Mouse (Mus musculus): ENCODE measurements around the gene Fgfrl1.

The Fgfrl1 gene

DNA sequence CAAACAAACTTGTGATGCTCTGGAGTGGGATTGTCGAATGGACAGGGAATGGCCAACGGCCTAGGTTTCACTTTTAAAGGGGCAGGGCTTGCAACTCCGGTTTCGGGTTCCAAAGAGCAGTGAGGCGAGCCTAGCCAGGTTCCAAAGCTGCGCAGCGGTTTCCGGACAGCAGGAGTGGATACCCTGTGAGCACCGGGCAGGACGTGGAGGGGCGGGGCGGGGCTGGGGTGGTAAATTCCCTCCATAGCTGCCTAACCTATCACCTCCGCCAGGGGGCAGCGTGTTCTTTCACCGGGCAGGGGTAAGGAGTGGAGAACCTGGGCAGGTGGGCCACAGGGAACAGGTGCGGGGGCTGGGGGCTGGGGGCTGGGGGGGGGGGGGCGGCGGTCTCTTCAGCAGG is at the start of gene Fgfrl1:
Gene Fgfrl1, plus strand, starts transcription at position 112 of the 400 bp plus-strand sequence.
- DNase-seq: peak; percentile 68

DNA sequence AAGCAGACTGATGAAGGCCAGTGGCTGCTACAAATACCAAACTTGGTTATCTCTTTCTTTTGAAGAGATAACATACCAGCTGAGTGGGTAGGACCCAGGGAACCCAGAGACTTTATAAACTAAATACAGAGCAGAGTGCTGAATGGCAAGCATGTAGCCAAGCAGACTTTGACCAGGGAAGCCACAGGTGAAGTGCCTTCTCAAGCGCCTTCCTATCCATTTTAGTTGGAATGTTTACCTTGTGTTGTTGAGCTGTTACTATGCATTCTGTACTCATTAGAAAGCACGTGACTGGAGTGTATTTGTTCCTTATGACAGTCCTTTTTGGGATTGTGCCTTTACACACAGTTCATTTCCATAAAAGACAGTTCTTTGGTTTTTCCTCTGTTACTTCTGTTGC is 48.5 kb upstream of the Fgfrl1 start:
- DNase-seq: no peak

DNA sequence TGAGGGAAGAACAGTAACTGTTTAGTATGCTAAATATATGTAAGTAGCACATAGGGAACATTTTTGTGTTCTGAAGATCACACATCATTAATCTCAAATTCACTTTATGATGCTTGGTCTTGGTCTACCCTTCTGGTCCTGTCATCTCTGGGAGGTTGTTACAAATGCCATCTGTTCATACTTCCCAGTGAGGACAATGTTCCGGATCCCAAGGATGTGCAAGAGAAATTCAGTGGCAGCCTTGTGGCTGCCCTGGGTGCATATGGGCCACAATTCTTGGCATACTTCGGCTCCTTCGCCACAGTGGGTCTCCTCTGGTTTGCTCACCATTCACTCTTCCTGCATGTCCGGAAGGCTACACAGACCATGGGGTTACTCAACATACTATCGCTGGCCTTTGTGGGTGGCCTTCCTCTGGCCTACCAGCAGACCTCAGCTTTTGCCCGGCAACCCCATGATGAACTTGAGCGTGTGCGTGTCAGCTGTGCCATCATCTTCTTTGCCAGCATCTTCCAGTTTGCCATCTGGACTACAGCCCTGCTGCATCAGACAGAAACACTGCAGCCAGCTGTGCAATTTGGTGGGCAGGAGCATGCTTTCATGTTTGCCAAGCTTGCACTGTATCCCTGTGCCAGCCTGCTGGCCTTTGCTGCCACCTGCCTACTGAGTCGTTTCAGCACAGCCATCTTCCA is 46.4 kb upstream of the Fgfrl1 start:
- DNase-seq: no peak

DNA sequence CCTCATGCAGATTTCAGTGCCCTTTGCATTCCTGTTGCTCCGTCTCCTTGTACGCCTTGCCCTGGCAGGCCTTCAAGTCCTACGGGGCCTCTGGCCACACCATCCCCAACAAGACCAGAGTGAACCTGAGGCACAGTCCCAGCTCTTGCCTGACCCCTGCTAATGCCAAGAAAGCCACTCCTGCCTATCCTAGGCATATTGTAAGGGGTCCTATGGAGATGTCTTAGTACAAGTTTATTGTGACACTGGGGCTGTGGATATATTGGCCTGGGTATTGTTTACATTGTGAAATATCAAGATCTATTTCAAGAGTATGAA is 45.9 kb upstream of the Fgfrl1 start:
- no peak for DNase-seq

DNA sequence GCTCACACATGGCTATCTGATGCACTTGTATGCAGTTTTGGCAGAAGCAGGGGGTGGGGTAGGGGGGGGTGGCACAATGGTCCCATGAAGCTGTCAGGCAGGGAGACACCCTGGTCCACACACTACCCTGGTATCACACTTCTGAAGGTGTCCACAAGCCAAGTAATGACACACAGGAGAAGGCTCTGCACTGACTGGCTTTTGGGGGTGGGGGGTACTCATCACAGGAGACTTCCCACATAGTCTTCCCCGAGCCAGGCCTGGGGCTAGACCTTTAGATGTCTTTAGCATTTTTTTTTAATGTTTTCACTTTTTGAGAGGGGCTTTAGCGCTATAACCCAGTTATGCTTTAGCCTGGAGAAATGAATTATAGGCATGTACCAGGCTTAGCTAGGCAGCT is 44.9 kb upstream of the Fgfrl1 start:
- no peak for DNase-seq

DNA sequence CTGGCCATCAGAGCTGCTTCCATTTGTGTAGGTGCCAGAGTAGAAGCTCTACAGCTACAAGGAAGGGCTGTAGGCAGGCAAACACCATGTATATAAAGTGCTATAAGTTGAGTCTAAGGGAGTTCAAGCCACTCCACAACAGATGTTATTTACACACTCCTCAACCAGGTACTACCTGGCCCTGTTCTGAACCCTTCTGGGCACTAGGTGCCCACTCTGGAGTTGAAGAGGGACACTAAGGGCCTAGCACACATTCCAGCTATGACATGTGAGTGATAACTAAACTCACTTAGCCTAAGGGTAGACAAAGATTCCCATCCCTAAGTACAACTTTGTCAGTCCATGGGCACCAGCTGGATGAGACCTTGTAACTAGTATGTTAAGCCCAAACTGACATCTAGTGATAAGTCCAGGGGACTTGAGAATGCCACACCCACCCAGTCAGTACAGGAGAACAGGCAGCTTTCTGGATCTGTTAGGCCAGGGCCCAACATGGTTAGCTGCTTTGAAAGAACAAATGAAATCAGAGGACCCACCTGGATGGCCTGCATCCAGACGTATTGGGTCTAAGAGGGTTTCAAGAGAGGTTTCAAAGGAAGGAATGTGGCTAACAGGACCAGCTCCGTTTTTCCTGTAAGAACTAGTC is 44.2 kb upstream of the Fgfrl1 start:
- no peak for DNase-seq

DNA sequence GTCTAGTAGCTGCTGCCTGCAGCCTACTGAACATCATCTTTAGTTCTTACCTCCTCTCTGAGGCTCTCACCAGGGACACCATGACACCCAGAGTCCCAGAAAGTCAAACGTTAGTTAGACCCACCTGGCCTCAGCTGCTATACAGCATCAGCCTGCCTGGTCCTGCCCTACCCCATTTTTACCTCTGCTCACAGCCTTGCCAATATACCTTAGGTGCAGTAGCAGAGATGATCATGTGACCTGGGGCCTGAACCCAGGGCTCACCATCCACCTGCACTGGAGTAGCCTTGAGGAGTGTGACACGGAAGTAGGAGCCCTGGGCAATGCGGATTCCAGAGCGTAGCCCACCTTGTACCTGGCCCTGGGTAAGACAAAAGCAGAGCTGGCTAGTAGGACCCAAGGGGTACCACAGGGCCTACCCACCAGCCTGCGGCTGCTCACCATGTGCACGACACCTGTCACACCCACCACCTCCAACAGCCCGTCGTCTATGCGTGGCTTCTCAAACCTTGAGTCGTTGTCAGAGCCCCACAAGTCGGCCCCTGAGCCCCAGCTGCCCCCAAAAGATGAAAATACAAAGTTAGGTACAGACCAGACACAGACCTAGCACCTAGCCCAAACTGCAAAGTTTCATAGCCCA is 43.1 kb upstream of the Fgfrl1 start:
- no peak for DNase-seq

DNA sequence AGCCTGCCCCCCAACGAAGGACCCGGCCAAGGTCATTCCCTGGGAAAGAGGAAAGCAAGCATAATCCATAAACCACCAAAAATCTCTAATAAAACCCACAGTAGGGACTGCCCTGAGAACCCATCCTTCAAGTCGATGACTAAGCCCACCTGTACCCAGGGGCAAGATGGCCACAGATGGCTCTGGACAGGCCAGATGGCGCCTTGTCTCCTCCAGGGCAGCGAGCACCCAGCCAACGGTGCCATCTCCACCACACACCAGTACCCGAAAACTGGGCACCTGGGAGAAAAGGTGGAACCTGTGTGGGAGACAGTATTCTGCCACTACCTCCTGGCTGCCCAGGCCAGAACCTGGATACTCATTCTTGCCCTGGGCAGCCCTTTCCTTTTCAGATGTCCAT is 41.8 kb upstream of the Fgfrl1 start:
- no peak for DNase-seq

DNA sequence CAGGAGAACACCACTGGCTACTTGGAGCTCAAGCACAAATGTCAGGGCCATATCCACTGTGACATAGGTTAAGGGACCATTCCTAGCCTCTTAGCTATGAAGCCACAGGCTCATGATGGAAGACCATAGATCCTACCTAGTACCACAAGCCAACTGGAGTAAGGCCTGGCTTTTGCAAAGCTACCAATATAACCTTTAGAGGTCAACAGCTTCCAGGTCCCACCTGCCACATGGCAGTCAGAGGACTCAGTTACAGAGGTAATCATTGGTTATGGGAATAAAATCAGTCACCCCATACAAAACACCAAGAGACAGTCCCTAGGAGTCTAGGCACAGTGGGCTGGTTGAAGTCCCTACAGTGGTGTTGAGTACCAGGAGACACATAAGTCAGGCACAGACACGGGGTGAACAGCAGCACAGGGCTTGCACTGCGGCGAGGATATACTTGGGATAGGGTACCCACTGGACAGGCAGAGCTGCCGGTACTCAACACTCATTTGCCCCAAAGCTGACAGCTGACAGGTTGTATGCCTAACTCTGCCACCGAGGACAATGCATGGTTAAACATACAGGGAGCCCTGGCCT is 41.0 kb upstream of the Fgfrl1 start:
- no peak for DNase-seq

DNA sequence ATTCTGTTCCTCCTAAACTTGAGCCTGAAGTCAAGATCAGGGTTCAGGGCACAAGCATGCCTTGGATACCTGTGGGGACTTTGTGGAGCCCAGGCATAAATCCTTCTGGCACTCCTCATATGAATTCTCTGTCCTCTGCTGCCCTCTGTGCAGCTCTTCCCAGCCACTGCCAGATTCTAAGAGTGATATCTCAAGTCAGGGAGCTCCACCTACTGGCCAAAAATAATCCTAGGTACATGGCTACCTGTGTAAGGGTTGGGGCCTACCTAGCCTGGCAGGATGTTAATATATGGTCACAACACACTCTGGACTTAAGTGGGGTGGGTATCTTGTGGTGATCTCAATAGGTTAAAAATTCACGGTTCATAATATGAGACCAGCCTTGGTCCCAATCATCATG is 40.4 kb upstream of the Fgfrl1 start:
- DNase-seq: peak; percentile 78

DNA sequence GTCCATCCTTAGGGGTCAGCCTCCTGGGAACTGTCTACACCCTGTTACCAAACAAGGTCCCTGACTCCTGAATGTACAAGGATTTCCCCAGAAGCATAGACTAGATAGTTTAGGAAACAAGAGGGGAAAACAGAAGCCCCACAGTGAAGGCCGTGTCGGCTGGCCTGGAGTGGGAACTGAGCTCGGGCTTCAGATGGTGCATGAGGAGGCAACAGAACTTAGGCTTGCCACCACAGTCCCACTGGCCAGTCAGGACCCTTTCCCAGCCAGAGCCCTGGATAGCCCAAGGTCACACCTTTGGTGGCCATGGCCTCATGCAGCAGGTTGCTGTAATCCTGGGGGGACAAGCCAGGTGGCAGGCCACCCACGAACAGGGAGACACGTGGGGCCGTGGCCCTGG is 38.8 kb upstream of the Fgfrl1 start:
- DNase-seq: no peak

DNA sequence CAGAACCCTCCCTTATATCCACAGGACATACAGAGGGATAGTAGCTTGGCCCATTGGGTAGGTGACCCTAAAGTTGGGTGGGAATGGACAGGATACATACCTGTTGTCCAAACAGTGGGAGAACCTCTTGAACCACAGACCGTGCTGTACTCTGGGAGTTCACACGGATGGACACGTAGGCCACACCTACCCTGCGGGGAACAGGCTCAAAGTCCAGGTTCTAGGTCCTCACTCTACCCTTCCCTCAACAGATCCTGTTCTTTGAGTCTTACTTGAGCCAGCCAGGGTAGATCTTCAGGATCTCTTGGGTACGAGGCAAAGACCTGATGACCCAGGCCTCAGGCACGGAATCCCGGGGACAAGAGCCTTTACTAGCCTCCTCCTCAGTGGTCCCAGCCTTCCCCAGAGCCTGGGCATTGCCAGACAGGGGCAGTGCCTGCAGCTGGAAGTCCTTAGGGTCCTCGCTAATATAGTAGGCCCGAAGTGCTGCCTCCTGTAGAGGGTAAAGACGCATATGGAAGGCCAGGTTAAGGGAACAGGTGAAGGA is 37.7 kb upstream of the Fgfrl1 start:
- DNase-seq: no peak

DNA sequence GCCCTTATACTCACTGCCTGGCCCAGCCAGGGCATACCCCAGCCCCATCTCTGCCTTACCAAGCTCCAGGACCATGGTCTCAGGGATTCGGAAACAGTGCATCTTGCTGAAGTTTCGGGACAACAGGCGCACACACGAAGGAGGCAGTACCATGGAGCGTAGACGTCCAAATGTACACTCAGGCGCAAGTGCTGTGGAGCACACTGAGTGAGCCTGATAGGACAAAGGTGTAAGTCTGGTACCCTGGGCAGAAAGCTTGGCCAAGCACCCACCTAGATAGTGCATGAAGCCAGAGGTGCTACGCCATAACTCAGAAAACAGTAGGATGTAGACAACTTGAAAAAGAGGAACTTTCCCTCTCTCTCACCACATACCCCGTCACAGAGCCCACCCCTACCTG is 36.8 kb upstream of the Fgfrl1 start:
- no peak for DNase-seq

DNA sequence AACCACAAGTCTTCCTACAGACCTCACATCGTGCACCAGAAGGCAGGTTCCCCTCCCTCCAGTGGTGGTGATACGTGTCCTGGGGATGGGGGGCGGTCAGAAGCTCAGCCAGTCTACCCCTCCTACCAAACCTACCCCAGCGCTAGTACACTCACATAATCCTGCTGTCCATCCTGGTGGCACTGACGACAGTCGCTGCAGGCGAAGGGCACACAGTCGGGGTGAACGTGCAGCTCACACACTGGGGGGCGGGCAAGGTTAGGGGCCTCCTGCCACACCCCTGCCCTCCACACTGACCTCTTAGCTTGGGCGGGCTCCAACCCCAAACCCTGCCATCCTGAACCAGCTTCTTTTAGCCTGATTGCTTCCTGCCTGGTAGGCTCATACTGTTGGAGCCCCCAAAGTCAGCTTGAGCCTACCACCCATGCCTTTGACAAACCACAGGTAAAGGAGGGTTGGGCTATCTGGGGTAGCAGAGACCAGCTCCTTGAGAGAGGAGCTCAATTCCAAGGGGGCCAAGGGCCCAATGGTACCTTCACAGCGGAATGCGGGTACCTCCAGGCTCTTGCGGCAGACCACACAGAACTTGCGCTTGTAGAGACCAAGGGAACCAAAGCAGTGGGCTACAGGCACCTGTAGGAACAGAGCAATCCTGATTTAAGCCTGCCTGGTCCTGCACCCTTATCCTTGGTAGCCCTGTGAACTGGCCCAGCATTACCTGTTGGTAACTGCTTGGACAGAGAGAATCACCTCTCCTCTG is 36.1 kb upstream of the Fgfrl1 start:
- DNase-seq: no peak

DNA sequence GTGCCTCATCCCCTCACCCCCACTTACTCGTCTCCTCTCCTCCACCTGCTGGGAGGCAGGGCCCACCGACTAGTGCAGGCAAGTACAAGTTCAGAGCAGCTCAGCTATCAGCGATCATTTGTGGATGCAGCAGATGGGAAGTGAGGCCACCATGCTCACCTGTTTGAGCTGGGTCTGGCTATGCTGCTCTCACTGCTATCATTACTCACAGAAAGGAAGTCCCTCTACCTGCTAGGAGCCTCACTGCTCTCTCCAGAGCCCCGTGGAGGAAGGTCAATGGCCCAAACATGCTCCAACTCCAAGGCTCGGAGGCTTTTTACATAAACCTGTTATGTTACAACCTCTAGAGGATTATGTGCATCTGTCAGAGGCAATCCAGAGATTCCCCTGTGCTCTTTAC is 34.8 kb upstream of the Fgfrl1 start:
- no peak for DNase-seq

DNA sequence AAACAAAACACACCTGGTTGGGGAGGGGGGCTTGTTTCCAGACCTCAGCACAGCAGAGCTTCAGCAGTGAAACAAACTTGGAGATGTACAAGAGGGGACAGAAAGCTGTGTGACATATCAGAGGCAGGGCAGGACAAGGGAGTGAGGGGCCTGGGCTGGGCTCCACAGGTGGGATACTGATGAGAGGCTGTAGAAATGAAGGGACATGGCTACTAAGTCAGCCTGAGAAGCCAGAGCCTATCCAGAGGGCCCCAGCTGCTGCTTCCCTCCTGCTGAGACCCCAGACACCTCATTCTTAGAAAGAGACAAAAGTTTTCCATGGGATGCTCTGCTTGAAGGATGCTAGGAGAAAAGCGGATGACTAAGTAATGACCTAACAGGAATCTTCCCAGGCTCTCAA is 33.6 kb upstream of the Fgfrl1 start:
- DNase-seq: no peak

DNA sequence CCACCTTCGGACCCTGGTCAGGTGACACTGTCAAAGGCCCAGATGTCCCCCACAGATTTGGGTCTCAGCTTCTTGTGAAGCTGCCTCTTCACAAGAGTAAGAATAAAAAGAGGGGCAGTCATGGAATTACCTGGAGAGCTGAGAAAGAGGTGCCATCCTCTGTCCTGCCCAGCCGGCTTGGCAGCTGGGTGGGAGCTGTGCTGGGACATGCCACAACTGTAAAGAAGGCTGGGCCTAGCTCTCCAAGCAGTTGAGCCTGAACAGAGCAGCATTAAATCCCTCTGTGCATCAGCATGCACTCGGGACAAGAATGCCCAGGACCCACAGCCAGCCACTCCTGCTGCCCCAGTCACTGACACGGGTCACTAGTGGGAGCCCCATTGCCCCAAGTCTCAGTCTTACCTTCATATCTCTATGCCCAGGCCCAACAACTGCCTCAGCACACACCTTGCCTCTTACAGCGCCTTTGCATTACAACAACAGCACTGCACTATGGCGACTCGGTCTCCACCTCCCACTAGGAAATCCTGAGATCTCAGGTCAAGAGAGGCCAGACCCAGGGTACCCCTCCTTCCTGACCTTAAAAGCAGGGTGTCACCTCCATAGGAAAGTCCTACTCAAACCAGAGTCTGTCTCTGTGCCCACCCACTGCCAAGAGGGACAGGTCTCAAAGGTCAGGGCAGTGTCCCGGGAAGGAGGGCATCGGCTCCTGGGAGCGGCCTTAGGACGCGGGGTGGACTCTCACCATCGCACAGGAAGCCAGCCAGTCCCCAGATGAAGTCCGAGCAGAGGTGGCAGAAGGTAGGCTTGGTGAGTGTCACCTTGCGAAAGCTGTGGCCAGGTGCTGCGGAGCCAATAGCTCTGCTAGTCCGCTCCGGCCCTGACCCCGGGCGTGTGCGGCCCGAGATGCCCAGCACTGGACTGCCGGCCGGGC is 32.2 kb upstream of the Fgfrl1 start, which contains the start of gene Idua:
Gene Idua, plus strand, starts transcription at position 634 of the 934 bp plus-strand sequence.
- DNase-seq: no peak

DNA sequence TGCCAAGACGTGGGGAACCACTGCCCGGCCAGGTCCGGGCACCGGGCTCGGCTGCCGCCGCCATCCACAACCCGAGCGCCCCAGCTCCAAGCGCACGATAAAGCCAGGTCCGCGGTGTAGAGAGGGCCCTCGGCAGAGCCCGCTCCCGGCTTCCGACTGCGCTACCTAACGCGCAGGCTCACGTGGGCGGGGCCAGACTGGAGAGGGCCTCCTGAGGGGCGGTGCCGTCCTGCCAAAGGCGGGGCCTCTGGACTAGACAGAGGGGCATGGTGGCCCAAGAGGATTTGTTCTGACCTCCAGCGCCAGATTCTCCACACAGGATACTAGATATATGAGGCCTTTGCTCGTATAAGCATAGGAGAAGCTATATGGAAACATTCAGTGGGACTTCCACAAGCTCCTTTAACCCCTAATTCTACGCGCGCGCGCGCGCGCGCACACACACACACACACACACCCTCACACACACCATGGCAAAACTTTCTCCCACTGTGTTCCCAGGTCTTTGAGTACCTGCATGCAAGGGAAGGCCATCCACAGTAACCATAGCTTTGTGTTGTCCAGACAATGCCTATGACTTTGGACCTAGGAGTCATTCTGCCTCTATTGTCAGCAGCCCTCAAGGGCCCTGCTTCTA is 31.4 kb upstream of the Fgfrl1 start:
- peak; percentile 96 for DNase-seq

DNA sequence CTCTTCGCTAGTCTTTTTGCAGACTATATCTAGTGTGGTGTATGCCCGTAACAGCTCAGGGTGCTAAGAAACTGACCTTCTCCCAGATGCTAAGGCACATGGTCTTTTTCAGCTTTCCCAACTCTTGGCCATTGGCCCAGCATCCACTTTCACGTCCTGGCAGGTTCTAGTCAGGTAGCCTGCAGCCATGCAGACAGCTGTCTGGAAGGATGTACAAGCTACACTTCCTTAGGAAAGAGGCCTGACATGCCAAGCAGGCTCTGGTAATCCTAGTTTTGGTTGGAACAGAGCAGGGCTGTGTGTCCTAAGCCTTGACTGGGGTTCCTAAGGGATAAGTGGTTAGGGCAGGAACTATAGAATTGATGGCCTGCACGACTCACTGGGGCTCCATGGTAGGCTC is 29.4 kb upstream of the Fgfrl1 start:
- no peak for DNase-seq

DNA sequence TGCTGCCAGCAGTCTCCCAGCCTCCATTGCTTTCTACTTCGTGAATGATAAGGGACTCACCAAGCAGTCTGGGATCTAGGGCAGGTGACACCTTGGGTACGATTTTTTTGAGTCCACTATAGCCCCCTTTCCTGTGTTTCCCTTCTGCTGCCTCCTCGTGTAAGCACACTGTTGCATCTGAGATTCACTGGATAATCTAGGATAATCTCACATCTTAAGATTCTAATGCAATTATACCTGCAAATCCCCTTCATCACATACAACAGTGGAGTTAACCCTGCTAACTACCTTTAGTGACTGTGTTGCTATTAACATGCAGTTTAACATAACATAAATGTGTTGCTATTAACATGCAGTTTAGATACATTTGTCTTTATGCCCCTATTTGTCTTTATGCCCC is 27.1 kb upstream of the Fgfrl1 start:
- no peak for DNase-seq

DNA sequence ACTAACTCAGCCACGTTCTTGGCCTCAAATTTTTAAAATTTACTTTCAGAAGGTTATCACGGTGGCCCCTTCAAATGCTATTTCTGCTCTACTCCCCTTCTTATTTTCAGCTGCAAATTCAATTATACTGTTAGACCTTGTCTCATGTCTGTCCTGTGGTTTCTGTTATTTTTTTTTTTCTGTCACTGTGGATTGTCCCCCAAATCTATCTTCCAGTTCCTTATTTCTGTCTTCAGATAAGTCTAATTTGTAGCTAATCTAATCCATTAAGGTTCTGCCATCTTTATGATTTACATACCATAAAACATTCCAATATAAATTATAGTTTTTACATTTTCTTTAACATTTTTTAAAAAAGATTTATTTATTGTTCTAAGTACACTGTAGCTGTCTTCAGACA is 24.8 kb upstream of the Fgfrl1 start:
- no peak for DNase-seq
